Mouse (Mus musculus): ENCODE measurements around the gene Kcnk4. TPM values are rescaled to one million over a fixed set of nuclear protein-coding genes. Genes with fewer than 3 reads are reported as not detected.
A peak's percentile ranks its signal among the peaks of the same experiment; 100 is the strongest.

Gene Kcnk4
- polyA plus RNA-seq, 1 experiment from 2014 or later, result 0.11 TPM

GRCm38 (mm10) chr19:6951994-6952711 is 17.8 kb upstream of the Kcnk4 start:
- Histone ChIP-seq H3K9me3 (replicated peaks) (no peaks in the 10 kb centered on the region), H3K4me1 (peaks cover 33% of the 10 kb centered on the region), H3K27ac (peak overlapping the region; percentile 89), H3K4me3 (peak overlapping the region; percentile 62), H3K27me3 (ENCODE audit: low read depth, poor library complexity, severe bottlenecking) (no peaks in the 10 kb centered on the region), H3K36me3 (peaks cover 32% of the 10 kb centered on the region)
- DNase-seq (ENCODE audit: low spot score), result peak; percentile 72
- WGBS, result 3% methylated on average over 31 of the region's 31 CpGs

DNA sequence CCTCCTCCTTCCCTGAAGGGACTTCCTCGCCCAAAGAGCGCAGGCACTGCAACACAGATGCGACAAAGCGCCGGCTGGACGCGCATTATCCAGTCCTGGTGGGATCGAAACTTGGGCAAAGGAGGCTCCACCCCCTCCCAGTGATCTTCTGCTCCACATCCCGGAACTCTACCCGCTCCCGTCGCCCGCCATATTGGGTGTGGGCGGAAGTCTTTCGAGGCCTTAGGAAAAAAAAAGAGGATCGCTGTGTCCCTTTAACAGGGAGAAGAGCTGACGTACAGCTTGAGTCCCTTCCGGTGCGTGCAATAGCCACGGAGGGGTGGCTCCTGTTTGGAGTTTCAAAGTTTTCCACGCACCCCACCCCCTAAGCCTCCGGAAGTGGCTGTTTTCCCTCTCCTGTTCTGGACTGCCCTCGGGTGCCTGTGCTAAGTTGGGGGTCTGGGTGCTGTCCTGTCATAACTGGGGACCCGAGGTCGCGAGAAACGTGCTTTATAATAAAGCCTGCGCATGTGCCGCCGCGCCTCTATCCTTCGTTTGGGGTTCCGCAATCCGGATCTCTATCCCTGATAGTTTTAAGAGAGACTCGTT is 17.2 kb upstream of the Kcnk4 start:
- H3K9me3 ChIP-seq (replicated peaks), result no peaks in the 10 kb centered on the region
- H3K4me3 ChIP-seq, result peak overlapping the region; percentile 62
- H3K27ac ChIP-seq, result peak overlapping the region; percentile 89
- under 1% methylated on average over 35 of the region's 35 CpGs for WGBS
- peak; percentile 91 for DNase-seq (ENCODE audit: low spot score)
- H3K36me3 ChIP-seq, result peaks cover 26% of the 10 kb centered on the region
- peaks cover 33% of the 10 kb centered on the region for H3K4me1 ChIP-seq
- no peaks in the 10 kb centered on the region for H3K27me3 ChIP-seq (ENCODE audit: low read depth, poor library complexity, severe bottlenecking)

DNA sequence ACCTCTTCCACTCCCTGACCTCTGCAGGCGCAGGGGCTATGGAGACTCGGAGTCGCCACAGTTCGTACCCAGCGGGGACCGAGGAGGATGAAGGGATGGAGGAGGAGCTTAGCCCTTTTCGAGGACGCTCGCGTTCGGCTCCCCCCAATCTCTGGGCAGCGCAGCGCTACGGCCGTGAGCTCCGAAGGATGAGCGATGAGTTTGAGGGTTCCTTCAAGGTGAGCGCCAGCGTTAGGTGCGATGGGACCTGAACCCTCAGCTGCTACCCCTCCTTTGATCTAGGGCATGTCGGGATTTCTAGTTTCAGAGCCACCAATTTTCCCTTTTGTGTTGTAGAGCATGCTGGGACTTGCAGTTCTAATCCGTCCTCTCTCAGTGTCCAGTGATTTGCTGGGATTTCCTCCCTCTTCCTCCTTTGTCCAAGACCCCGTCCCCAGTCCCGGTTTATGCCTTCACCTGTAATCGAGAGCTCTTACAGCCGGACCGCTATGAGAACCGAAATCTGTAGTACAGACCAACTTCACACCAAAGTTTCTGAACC is 16.4 kb upstream of the Kcnk4 start:
- under 1% methylated on average over 28 of the region's 28 CpGs for WGBS
- peak; percentile 77 for DNase-seq (ENCODE audit: low spot score)
- Histone ChIP-seq H3K36me3 (peaks cover 18% of the 10 kb centered on the region), H3K4me3 (peak overlapping the region; percentile 62), H3K27ac (peak overlapping the region; percentile 89), H3K4me1 (peaks cover 33% of the 10 kb centered on the region), H3K27me3 (ENCODE audit: low read depth, poor library complexity, severe bottlenecking) (no peaks in the 10 kb centered on the region), H3K9me3 (replicated peaks) (no peaks in the 10 kb centered on the region)

GRCm38 (mm10) chr19:6949951-6950350 is 15.6 kb upstream of the Kcnk4 start:
- Histone ChIP-seq H3K27me3 (ENCODE audit: low read depth, poor library complexity, severe bottlenecking) (no peaks in the 10 kb centered on the region), H3K4me3 (peak overlapping the region; percentile 62), H3K9me3 (replicated peaks) (no peaks in the 10 kb centered on the region), H3K4me1 (peaks cover 33% of the 10 kb centered on the region), H3K27ac (peak overlapping the region; percentile 89), H3K36me3 (peaks cover 12% of the 10 kb centered on the region)
- WGBS, result 71% methylated on average over 5 of the region's 5 CpGs
- no peak for DNase-seq (ENCODE audit: low spot score)

DNA sequence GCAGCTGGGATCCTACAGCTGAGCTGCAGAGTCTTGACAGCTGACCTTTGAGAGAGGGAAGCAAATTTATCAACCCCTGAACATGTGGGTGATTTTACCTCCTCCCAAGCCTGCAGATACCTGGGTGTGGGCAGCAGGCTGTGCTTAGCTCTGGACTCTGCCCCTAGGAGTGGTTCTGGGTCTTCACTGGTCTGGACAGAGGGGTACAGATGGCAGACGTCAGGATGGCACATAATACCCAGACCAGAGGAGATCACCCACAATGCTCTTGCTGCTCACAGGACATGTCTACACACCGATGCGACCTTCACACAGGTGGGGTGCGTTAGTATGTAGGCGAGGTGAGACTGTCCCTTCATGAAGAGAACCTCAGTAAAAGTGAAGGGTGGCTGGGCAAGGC is 15.2 kb upstream of the Kcnk4 start:
- peak overlapping the region; percentile 89; the same call in 1 of the 2 replicates for H3K27ac ChIP-seq
- no peak for DNase-seq (ENCODE audit: low spot score)
- H3K36me3 ChIP-seq, result peaks cover 9% of the 10 kb centered on the region
- no peaks in the 10 kb centered on the region for H3K27me3 ChIP-seq (ENCODE audit: low read depth, poor library complexity, severe bottlenecking)
- H3K4me1 ChIP-seq, result peaks cover 33% of the 10 kb centered on the region
- 93% methylated on average over 5 of the region's 5 CpGs for WGBS
- 0 out of 2 replicates have a peak overlapping the region, but pooled peaks have one; percentile 62 for H3K4me3 ChIP-seq
- H3K9me3 ChIP-seq (replicated peaks), result no peaks in the 10 kb centered on the region

GRCm38 (mm10) chr19:6948186-6948585 is 13.9 kb upstream of the Kcnk4 start:
- no peak for DNase-seq (ENCODE audit: low spot score)
- Histone ChIP-seq H3K4me3 (no peak overlapping the region), H3K4me1 (peaks cover 27% of the 10 kb centered on the region), H3K27me3 (ENCODE audit: low read depth, poor library complexity, severe bottlenecking) (no peaks in the 10 kb centered on the region), H3K9me3 (replicated peaks) (no peaks in the 10 kb centered on the region), H3K36me3 (peaks cover 3% of the 10 kb centered on the region), H3K27ac (no peak overlapping the region)
- WGBS, result 86% methylated on average over 4 of the region's 4 CpGs

- peaks cover 3% of the 10 kb centered on the region for H3K36me3 ChIP-seq
- no peak for DNase-seq (ENCODE audit: low spot score)
- WGBS, result 63% methylated on average over 4 of the region's 4 CpGs
- no peaks in the 10 kb centered on the region for H3K27me3 ChIP-seq (ENCODE audit: low read depth, poor library complexity, severe bottlenecking)
- no peak overlapping the region for H3K4me3 ChIP-seq
- H3K9me3 ChIP-seq (replicated peaks), result no peaks in the 10 kb centered on the region
- H3K4me1 ChIP-seq, result peaks cover 27% of the 10 kb centered on the region
- no peak overlapping the region for H3K27ac ChIP-seq
Measured at GRCm38 (mm10) chr19:6947742-6948141, 13.4 kb upstream of the Kcnk4 start.

DNA sequence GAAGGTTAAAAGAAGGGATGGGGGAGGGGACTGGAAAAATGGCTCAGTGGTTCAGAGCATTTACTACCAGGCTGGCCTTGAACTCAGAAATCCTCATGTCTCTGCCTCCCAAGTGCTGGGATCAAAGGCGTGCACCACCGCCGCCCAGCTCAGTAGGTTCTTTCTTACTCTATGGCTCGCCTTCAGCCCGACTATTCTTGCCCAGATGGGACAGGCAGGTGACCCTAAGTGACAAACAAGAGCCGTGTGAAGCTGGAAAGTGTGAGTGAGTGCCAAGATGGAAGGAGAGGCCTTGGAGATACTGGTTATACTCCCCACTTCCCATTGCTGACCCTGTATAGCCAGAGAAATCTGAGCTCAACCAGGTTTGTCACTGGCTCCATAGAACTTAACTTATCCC is 9.4 kb upstream of the Kcnk4 start:
- Histone ChIP-seq H3K4me1 (peaks cover 25% of the 10 kb centered on the region), H3K36me3 (peaks cover 3% of the 10 kb centered on the region), H3K27me3 (ENCODE audit: low read depth, poor library complexity, severe bottlenecking) (peaks cover 18% of the 10 kb centered on the region; the same call in 1 of the 2 replicates), H3K9me3 (replicated peaks) (no peaks in the 10 kb centered on the region), H3K27ac (no peak overlapping the region), H3K4me3 (no peak overlapping the region)
- 91% methylated on average over 6 of the region's 6 CpGs for WGBS
- no peak for DNase-seq (ENCODE audit: low spot score)

DNA sequence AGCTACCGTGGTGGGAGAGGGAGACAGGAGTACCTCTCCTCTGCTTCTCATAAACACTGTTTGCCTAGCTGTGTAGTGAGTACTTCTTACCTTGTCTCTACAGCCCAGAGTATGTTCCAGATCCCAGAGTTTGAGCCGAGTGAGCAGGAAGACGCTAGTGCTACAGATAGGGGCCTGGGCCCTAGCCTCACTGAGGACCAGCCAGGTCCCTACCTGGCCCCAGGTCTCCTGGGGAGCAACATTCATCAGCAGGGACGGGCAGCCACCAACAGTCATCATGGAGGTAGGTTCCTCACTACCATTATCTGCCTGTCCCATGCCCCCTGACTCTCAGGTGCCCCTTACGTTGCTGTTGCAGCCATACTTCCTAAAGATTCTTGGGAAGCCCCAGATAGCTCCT is 8.4 kb upstream of the Kcnk4 start:
- no peaks in the 10 kb centered on the region for H3K9me3 ChIP-seq (replicated peaks)
- H3K4me1 ChIP-seq, result peaks cover 25% of the 10 kb centered on the region
- H3K4me3 ChIP-seq, result peak overlapping the region; percentile 86
- DNase-seq (ENCODE audit: low spot score), result no peak
- H3K27ac ChIP-seq, result peak overlapping the region; percentile 92
- peaks cover 3% of the 10 kb centered on the region for H3K36me3 ChIP-seq
- WGBS, result 27% methylated on average over 5 of the region's 5 CpGs
- peaks cover 27% of the 10 kb centered on the region for H3K27me3 ChIP-seq (ENCODE audit: low read depth, poor library complexity, severe bottlenecking)

GRCm38 (mm10) chr19:6942249-6942691 is 8.0 kb upstream of the Kcnk4 start, which contains the start of gene Gpr137:
Gene Gpr137, minus strand, starts transcription at chr19:6942480.
- H3K4me1 ChIP-seq, result peaks cover 25% of the 10 kb centered on the region
- H3K27ac ChIP-seq, result peak within 1 kb of the TSS; percentile 92
- H3K36me3 ChIP-seq, result peaks cover 3% of the 10 kb centered on the region
- peak; percentile 89 for DNase-seq (ENCODE audit: low spot score)
- peak within 1 kb of the TSS; percentile 86 for H3K4me3 ChIP-seq
- WGBS, result 0% methylated on average over 27 of the region's 27 CpGs
- no peaks in the 10 kb centered on the region for H3K9me3 ChIP-seq (replicated peaks)
- H3K27me3 ChIP-seq (ENCODE audit: low read depth, poor library complexity, severe bottlenecking), result peaks cover 28% of the 10 kb centered on the region

DNA sequence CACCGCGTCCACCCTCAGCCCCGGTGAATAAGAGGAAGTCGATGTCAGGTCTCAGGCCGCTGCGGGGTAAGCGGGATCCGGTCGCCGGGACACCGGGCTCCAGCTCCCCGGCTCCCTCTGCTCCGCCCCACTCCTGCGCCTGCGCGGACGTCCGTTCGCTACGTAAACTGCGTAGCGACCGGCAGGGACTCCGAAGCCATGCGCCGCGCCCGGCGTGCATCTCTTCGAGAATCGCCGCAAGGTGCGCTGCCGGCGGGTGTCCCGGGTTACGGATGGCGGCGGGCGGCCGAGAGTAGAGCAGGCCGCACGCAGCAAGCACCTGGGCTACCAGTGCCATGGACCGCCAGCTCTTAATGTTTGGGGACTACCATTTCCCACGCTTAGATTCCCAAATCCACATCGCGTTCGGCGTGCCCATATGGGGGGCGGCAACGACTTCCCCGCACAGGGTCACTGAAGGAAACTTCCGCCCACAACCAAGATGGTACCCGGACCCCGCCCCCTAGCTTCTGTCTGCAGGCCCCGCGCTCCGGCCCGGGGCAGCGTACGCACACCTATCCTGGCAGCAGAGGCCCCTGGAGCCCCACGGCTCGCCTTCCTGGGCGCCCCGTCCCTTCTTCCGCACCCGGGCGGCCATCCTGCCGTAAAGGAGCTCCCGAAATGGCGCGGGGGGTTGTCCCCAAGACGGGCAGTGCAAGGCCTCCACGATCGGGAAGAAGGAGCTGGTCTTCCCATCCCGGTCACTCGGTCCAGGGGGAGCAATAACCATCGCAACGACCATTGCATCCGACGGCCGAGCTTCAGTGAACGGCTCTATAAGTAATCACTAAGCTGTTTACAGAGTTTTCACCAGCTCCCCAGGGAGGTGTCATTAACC is 7.3 kb upstream of the Kcnk4 start, which contains the start of gene Bad:
Gene Bad, plus strand, starts transcription at position 490 of the 877 bp plus-strand sequence.
- peak; percentile 98 for DNase-seq (ENCODE audit: low spot score)
- Histone ChIP-seq H3K4me3 (peak within 1 kb of the TSS; percentile 86), H3K4me1 (peaks cover 25% of the 10 kb centered on the region), H3K9me3 (replicated peaks) (no peaks in the 10 kb centered on the region), H3K36me3 (peaks cover 3% of the 10 kb centered on the region), H3K27ac (peak within 1 kb of the TSS; percentile 92), H3K27me3 (ENCODE audit: low read depth, poor library complexity, severe bottlenecking) (peaks cover 31% of the 10 kb centered on the region)
- under 1% methylated on average over 83 of the region's 83 CpGs for WGBS

Data from limb, embryonic 10.5 days (tissue).